Mouse (Mus musculus): ENCODE measurements around the gene Exd1. TPM values are rescaled to one million over a fixed set of nuclear protein-coding genes. Genes with fewer than 3 reads are reported as not detected.

Exd1 gene
- total and polyA plus RNA-seq, 2 experiments from 2014 or later = 0.73 to 0.81 TPM

- no peak overlapping the region for H3K27ac ChIP-seq (ENCODE audit: low read depth, low read length)
- H3K4me2 ChIP-seq (ENCODE audit: low read depth) = no peak overlapping the region
- TF ChIP-seq CTCF (IDR thresholded peaks at IDR 0.05; ENCODE audit: low read depth) = no peak
- H3K9me3 ChIP-seq (ENCODE audit: low read length) = no peaks in the 10 kb centered on the region
- no peak for ATAC-seq
- H3K9ac ChIP-seq = no peak overlapping the region
- H3K27me3 ChIP-seq (ENCODE audit: insufficient read depth, low read length) = no peaks in the 10 kb centered on the region
- H3K4me3 ChIP-seq (ENCODE audit: low read depth, low read length) = no peak overlapping the region
- H3K36me3 ChIP-seq (ENCODE audit: insufficient read depth) = no peaks in the 10 kb centered on the region
- whole genome bisulfite sequencing = 97% methylated on average over 2 of the region's 2 CpGs
- no peak for DNase-seq
- no peaks in the 10 kb centered on the region for H3K4me1 ChIP-seq (ENCODE audit: insufficient read depth)
Observed at GRCm38 (mm10) chr2:119496082-119496481, 51.3 kb downstream of the Exd1 start.

GRCm38 (mm10) chr2:119491953-119492352 is 55.5 kb downstream of the Exd1 start:
- DNase-seq (no peak), ATAC-seq (no peak)
- Histone ChIP-seq H3K36me3 (ENCODE audit: insufficient read depth) (no peaks in the 10 kb centered on the region), H3K9me3 (ENCODE audit: low read length) (no peaks in the 10 kb centered on the region), H3K4me1 (ENCODE audit: insufficient read depth) (no peaks in the 10 kb centered on the region), H3K27me3 (ENCODE audit: insufficient read depth, low read length) (no peaks in the 10 kb centered on the region), H3K27ac (ENCODE audit: low read depth, low read length) (no peak overlapping the region), H3K4me2 (ENCODE audit: low read depth) (no peak overlapping the region), H3K9ac (no peak overlapping the region), H3K4me3 (ENCODE audit: low read depth, low read length) (no peak overlapping the region)
- 53% methylated on average over 5 of the region's 5 CpGs for WGBS
- TF ChIP-seq CTCF (IDR thresholded peaks at IDR 0.05; ENCODE audit: low read depth) = no peak

DNA sequence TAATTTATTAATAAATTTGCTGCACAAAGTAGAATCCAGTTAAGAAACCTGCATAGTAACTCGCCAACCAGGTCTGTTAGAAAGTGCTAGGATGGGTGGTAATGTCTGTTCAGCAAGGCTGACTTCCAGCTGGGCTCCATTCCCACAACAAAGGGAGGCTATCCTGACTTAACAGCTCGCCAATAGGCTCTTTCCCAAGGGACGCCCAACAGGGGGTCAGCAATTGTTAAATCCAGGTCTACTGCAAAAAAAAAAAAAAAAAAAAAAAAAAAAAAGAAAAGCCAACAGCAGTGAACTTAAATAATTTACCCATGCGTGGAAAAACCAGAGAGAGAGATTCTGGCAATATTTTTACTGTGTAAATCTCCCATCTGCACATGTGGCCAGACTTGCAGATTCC is 60.9 kb downstream of the Exd1 start:
- Histone ChIP-seq H3K27ac (ENCODE audit: low read depth, low read length) (no peak overlapping the region), H3K9ac (no peak overlapping the region), H3K9me3 (ENCODE audit: low read length) (no peaks in the 10 kb centered on the region), H3K4me1 (ENCODE audit: insufficient read depth) (no peaks in the 10 kb centered on the region), H3K36me3 (ENCODE audit: insufficient read depth) (no peaks in the 10 kb centered on the region), H3K27me3 (ENCODE audit: insufficient read depth, low read length) (no peaks in the 10 kb centered on the region), H3K4me3 (ENCODE audit: low read depth, low read length) (no peak overlapping the region), H3K4me2 (ENCODE audit: low read depth) (no peak overlapping the region)
- WGBS = 6% methylated on average over 4 of the region's 4 CpGs
- DNase-seq (no peak), ATAC-seq (no peak)
- no peak for TF ChIP-seq CTCF (IDR thresholded peaks at IDR 0.05; ENCODE audit: low read depth)

DNA sequence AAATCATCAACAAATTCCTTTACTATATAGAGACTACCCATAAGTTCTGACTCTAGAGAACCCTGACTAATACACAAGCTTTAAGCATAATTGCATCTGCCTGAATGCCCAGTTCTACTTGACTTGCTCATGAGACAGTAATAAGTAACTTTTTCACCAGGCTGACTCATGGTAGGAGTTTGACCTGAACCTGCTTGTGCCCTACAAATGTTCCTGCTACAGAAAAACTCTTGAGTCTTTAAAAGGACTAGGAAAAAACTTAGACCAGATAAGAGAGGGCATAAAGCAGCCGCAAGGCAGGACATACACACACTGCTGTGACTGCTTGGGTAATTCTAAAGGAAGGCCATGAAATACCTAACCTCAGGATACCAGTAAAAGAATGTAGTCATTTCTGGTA is 65.1 kb downstream of the Exd1 start:
- no peaks in the 10 kb centered on the region for H3K4me1 ChIP-seq (ENCODE audit: insufficient read depth)
- H3K36me3 ChIP-seq (ENCODE audit: insufficient read depth) = no peaks in the 10 kb centered on the region
- no peaks in the 10 kb centered on the region for H3K27me3 ChIP-seq (ENCODE audit: insufficient read depth, low read length)
- H3K9ac ChIP-seq = no peak overlapping the region
- ATAC-seq = no peak
- 96% methylated on average over 1 of the region's 1 CpGs for WGBS
- no peaks in the 10 kb centered on the region for H3K9me3 ChIP-seq (ENCODE audit: low read length)
- no peak for DNase-seq
- no peak for TF ChIP-seq CTCF (IDR thresholded peaks at IDR 0.05; ENCODE audit: low read depth)
- no peak overlapping the region for H3K4me2 ChIP-seq (ENCODE audit: low read depth)
- H3K4me3 ChIP-seq (ENCODE audit: low read depth, low read length) = no peak overlapping the region
- no peak overlapping the region for H3K27ac ChIP-seq (ENCODE audit: low read depth, low read length)

DNA sequence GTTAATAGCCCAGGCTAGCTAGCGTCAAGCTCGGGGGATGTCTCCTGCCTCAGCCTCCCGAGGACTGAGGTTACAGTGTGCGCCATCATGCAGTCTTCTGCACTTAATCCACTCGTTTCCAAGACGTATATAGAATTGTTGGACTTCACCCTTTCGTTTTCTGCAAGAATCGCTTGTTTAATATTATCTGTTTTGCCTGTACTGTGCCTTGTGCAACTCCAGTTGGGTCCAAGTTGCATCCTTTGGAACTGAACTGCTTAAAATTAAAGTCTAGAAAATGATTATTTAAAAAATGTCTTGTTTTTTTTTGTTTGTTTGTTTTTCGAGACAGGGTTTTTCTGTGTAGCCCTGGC is 69.1 kb downstream of the Exd1 start:
- Histone ChIP-seq H3K9ac (peak overlapping the region; percentile 96), H3K4me3 (ENCODE audit: low read depth, low read length) (peak overlapping the region; percentile 99), H3K27me3 (ENCODE audit: insufficient read depth, low read length) (no peaks in the 10 kb centered on the region), H3K4me1 (ENCODE audit: insufficient read depth) (peaks cover 8% of the 10 kb centered on the region), H3K36me3 (ENCODE audit: insufficient read depth) (no peaks in the 10 kb centered on the region), H3K4me2 (ENCODE audit: low read depth) (peak overlapping the region; percentile 55), H3K9me3 (ENCODE audit: low read length) (no peaks in the 10 kb centered on the region), H3K27ac (ENCODE audit: low read depth, low read length) (peak overlapping the region; percentile 99)
- ATAC-seq (no peak), DNase-seq (no peak)
- no peak for TF ChIP-seq CTCF (IDR thresholded peaks at IDR 0.05; ENCODE audit: low read depth)
- 14% methylated on average over 9 of the region's 9 CpGs for WGBS

DNA sequence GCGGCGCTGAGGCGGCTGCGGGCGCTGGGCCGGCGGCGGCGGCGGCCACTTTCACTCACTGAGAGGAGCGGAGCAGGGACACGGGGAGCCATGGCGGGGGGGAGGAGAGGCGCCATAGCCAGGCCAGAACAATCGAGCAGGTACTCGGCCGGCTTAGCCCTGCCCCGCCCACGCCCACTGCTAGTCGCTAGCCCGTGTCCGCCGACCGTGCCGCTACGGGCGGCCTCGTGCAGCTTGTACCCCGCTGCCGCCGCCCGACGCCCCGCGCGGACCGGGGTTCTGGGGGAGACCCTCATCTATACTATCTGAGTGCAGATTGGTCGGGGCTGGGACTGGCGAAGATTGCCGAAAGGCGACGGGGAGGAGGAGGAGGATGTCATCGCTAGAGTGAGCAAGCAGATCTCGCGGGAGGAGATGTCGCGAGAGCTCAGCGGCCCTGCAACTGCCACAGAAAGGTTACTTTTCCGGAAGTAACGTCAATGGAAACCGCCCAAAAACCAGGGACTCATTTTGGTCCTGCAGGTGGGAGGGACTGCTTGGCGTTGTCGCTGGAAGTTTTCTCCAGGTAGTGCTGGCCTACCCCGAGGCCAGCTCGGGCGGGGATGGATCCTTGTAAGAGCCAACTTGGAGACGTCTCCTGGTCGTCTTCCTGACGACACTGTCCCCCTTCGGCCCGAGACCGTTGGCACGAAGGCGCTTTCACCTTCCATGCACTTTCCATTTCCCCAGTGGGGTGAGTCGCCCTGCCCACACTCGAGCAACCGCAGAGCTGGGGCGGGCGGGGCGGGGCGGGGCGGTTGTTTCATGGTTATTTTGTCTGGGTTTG is 69.6 kb downstream of the Exd1 start, which contains the start of gene Ino80:
Gene Ino80, minus strand, starts transcription at position 117 of the 826 bp plus-strand sequence.
- Histone ChIP-seq H3K27me3 (ENCODE audit: insufficient read depth, low read length) (no peaks in the 10 kb centered on the region), H3K36me3 (ENCODE audit: insufficient read depth) (no peaks in the 10 kb centered on the region), H3K4me1 (ENCODE audit: insufficient read depth) (peaks cover 8% of the 10 kb centered on the region), H3K9me3 (ENCODE audit: low read length) (no peaks in the 10 kb centered on the region), H3K9ac (peak within 1 kb of the TSS; percentile 96), H3K4me2 (ENCODE audit: low read depth) (peak within 1 kb of the TSS; percentile 67), H3K4me3 (ENCODE audit: low read depth, low read length) (peak within 1 kb of the TSS; percentile 99), H3K27ac (ENCODE audit: low read depth, low read length) (peak within 1 kb of the TSS; percentile 99)
- 1% methylated on average over 60 of the region's 72 CpGs for WGBS
- no peak for TF ChIP-seq CTCF (IDR thresholded peaks at IDR 0.05; ENCODE audit: low read depth)
- ATAC-seq (peak; percentile 97), DNase-seq (peak; percentile 99)

- peak overlapping the region; percentile 99 for H3K4me3 ChIP-seq (ENCODE audit: low read depth, low read length)
- no peaks in the 10 kb centered on the region for H3K36me3 ChIP-seq (ENCODE audit: insufficient read depth)
- peak overlapping the region; percentile 99 for H3K27ac ChIP-seq (ENCODE audit: low read depth, low read length)
- peak overlapping the region; percentile 67 for H3K4me2 ChIP-seq (ENCODE audit: low read depth)
- TF ChIP-seq CTCF (IDR thresholded peaks at IDR 0.05; ENCODE audit: low read depth) = peak; percentile 53
- no peaks in the 10 kb centered on the region for H3K9me3 ChIP-seq (ENCODE audit: low read length)
- peak; percentile 50 for ATAC-seq
- 2% methylated on average over 41 of the region's 44 CpGs for WGBS
- peaks cover 8% of the 10 kb centered on the region for H3K4me1 ChIP-seq (ENCODE audit: insufficient read depth)
- no peaks in the 10 kb centered on the region for H3K27me3 ChIP-seq (ENCODE audit: insufficient read depth, low read length)
- peak; percentile 69 for DNase-seq
- H3K9ac ChIP-seq = peak overlapping the region; percentile 96
Observed at GRCm38 (mm10) chr2:119476621-119477391, 70.6 kb downstream of the Exd1 start.

Data from forebrain, postnatal 0 days (tissue).